Mouse (Mus musculus): ENCODE results near the gene Aig1.
"Not testable (repeated sequence)": the region's sequence is repeated elsewhere in the genome, so short reads cannot be mapped to it uniquely, and the experiment has no call there.

Aig1 gene

DNA sequence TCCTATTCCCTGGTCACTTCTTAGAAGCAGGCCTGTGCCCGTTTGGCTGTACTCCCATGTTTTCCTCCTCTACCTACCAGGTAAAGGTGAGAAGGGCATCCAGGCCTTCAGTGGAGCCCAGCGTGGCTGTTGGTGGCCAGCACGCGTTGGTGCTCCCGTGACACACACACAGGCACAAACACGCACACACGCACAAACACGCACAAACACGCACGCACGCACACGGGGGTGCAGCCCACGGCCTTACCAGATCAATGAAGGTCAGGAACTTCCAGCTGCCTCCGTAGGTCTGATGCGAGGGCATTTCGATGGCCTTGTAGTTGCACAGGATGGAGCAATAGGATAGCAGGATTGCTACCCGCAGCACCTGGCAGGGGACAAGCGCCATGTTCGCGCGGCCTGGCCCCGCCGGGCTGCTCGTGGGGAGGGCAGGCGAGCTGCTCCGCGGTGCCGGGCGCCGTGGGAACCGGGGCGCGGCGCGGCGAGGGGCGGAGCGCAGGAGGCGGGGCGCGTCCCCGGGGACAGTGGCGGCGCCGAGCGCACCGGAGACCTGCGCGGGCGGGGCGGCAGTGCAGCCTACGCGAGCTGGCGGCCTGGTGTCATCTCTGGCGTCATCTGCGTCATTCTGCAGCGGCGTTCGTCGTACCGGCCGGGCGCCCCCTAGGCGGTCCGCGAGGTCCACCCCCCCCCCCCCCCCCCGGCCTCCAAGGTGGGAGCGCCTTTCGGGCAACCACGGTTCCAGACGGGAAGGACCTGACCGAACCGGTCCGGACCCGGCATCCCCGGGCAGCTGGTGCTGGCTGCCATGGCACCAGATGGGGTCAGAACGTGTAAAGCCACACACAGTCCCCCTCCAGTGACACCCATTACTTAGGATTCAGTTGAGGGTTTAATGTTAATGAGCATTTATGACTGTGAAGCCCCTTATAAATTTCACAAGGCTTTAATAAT lies at the start of gene Aig1:
Aig1 (minus strand) TSS at position 610 of the 951 bp plus-strand sequence.
- DNase-seq (ENCODE audit: extremely low read depth, low read depth): no peak

DNA sequence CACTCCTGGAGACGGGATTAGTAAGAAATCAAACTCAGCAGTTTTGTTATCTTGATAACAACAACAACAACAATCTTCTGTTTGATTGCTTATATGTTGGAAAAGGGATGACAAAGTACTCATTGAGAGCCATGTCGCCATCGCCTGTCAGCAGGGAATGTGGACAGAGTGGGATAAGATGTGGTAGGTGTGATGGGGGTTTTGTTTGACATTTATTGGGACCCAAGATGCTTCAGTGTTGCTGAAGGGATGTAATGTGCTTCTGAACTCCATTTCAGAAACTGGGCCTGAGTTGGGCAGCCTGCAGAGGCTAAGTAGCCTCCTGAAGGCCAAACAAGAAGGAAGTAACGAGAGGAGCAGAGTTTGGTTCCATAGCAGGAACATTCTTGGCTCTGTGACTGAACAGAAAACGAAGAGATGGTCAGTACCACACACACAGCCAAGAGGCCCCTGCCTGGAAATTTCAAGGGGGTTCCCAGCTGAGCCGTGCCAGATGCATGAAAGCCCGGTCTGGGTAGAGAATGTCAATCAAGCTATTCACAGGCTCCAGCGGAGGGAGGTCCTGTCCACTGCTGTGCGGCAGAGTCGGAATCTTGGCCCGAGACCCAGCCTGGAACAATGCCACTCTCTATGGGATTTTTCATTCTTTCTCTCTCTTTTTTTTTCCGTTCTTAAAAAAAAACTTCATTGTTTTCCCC lies 48.0 kb upstream of the Aig1 start:
- DNase-seq (ENCODE audit: extremely low read depth, low read depth): no peak

- no peak for DNase-seq (ENCODE audit: extremely low read depth, low read depth)
These were observed 46.4 kb upstream of the Aig1 start for GRCm38 (mm10) chr10:13915211-13915610.

DNA sequence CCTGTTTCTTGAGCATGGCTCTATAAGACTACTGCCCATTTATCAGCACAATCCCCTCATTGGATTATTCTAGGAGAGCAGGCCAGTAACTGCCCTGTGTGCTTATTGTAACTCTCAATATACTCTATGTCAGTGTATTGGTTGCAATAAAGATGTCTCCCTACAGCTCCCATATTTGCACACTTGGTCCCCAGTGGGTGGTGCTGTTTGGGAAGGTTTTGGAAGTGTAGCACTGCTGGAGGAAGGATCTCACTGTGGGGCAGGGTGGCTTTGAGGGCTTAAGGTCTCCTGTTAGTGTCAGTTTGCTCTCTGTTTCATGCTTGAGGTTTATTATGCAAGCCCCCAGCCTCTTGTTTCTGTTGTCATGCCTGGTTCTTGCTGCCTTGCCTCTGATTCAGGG lies 44.9 kb upstream of the Aig1 start:
- no peak for DNase-seq (ENCODE audit: extremely low read depth, low read depth)

DNA sequence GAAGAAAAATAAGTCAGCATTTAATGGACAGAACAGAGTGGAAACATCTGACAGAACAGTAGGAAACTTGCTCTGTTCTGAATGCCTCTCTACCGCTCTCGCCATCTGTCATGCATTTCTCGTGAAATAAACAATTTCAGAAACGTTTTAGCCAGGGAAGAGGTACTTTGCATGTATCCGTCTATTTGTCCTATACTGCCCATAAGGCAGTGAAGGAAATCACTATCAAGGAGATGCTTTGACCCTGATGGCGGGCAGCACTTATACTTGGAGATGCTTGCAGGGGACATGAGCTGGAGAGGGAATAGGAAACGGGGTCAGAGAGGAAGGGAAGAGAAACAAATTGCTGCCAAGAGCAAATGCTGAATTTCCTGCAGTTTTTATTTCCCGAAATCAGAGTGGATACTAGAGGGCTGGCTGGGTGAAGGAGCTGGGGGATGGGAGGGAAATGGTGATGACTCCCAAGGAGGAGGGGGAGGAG lies 37.5 kb upstream of the Aig1 start:
- no peak for DNase-seq (ENCODE audit: extremely low read depth, low read depth)

DNA sequence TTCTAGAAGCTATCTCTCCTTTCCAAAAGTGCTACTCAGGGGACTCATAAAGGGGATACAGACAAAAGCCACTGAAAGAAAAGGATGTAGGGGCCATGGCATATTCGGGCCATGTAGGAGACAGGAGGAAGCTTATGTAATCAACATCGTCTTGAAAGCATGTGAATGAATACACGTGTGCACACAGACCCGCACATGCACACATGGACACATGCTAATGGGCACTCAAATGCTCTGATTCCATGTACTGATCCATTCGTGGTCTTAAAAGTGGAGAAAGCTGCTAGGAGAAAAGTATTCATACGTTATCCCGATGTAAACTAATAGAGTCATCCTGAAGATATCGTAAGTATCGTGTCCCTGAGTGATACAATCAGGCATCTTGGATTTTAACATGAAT lies 36.8 kb upstream of the Aig1 start:
- DNase-seq (ENCODE audit: extremely low read depth, low read depth): no peak

GRCm38 (mm10) chr10:13892762-13893161 lies 24.0 kb upstream of the Aig1 start:
- not testable (repeated sequence) for DNase-seq (ENCODE audit: extremely low read depth, low read depth)

GRCm38 (mm10) chr10:13882975-13883875 lies 14.4 kb upstream of the Aig1 start:
- no peak for DNase-seq (ENCODE audit: extremely low read depth, low read depth)

DNA sequence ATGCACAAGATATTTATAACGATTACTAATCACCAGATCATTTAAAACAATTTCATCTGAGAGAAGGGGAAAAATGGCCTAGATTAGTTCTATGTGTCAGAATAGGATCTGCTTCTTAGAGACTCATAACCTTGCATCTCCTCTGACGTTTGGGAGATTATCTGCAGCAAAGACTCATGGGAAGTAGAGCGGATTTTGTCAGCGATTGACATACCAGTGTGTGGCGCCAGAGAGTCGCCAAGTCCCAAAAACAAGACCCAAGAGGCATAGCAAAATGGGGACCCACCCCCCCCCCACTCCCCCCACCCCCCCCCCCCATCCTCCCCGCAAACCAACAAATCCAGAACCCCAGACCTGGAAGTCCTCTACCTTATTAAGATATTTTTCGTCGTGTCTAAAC lies 13.7 kb upstream of the Aig1 start:
- no peak for DNase-seq (ENCODE audit: extremely low read depth, low read depth)

DNA sequence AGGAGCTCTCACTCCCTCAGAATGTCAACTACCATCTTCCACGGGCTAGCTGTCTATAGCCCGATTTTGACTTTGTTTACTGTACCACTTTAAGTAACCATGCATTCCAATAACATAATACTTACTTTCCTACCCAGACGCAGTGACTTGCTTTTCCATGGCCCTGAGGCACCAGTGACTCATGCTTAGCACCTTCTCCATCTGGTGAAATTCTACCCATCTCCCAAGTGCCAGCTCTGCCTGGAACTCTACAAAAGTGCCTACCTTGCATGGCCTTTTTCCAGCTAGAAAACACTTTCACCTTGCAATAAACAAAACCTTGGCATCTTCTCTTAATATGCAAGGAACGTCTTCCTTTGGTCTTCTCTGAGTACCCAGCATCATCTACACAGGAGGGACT lies 9.9 kb upstream of the Aig1 start:
- DNase-seq (ENCODE audit: extremely low read depth, low read depth): no peak

DNA sequence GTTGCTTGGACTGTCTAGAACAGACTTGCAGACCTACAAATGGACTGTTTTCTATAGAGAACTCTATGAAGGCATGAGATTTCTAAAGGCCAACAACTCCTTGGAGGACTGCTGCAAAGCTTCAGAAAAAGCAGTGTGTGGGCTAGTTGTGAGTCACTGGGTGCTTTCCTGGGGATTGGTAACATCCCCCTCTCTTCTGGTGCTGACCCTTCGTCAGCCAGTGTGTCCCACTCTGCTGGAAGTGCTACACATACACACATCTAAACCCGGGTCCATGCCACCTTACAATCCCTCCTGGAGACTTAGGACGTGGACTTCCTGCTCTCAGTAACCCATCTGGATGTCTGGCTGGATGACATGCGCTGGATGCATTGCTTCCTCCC lies 6.2 kb upstream of the Aig1 start:
- no peak for DNase-seq (ENCODE audit: extremely low read depth, low read depth)

- DNase-seq (ENCODE audit: extremely low read depth, low read depth): no peak
These were observed 5.7 kb upstream of the Aig1 start for GRCm38 (mm10) chr10:13874301-13875037.

- no peak for DNase-seq (ENCODE audit: extremely low read depth, low read depth)
These were observed 1.8 kb upstream of the Aig1 start for GRCm38 (mm10) chr10:13870531-13870930.

GRCm38 (mm10) chr10:13869322-13870035 lies 699 bp upstream of the Aig1 start:
- DNase-seq (ENCODE audit: extremely low read depth, low read depth): no peak

DNA sequence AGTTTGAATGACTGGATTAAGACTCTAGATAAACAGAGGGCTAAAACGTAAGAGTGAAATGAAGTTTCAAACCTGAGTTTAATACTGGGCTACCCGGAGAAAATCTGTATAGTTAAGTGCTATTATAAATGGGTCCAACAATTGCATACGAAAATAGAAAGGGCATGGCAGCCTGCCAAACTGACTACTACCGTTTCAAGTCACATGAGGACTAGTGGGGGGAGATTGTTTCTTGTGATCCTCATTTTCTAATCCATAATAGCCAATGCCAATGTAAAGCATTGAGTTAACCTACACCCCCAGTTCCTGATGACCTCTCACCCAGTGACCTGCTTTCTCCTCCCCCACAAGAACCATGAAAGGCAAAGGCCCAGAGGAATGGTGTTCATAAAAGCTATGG lies 2.4 kb downstream of the Aig1 start:
- DNase-seq (ENCODE audit: extremely low read depth, low read depth): no peak

GRCm38 (mm10) chr10:13861115-13861909 lies 7.5 kb downstream of the Aig1 start:
- DNase-seq (ENCODE audit: extremely low read depth, low read depth): no peak

GRCm38 (mm10) chr10:13856438-13856837 lies 12.3 kb downstream of the Aig1 start:
- DNase-seq (ENCODE audit: extremely low read depth, low read depth): no peak

GRCm38 (mm10) chr10:13855969-13856368 lies 12.8 kb downstream of the Aig1 start:
- DNase-seq (ENCODE audit: extremely low read depth, low read depth): no peak

DNA sequence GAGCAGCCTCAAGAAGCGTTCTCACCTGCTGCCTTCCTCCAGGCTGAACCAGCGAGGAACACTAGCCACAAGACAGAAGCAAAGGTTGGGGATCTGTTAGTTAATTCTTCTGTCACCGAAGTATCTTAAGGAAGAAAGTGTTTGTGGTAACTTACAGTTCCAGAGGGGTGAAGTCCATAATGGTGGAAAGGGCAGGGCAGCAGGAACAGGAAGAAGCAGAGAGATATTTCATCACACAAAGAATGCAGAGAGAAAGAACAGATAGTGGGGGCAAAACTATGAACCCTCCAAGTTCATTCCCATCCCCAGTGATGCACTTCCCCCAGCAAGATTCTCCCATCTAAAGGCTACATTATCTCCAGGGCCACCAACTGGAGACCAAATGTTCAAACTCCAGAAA lies 13.7 kb downstream of the Aig1 start:
- DNase-seq (ENCODE audit: extremely low read depth, low read depth): no peak
